Mouse (Mus musculus) forelimb bud, embryonic 11.5 days (tissue): ENCODE results near the gene Gm11492.

ENCODE experiments used
- DNase-seq: peaks from one replicate; pipeline ENCODE4 v3.0.0-alpha.2; 2012; ENCODE audit warnings: low read depth, low spot score

Gm11492 gene

GRCm38 (mm10) chr11:87566501-87566900 is at the start of gene Gm11492:
Gm11492 (plus strand) TSS chr11:87566653.
- no peak for DNase-seq

DNA sequence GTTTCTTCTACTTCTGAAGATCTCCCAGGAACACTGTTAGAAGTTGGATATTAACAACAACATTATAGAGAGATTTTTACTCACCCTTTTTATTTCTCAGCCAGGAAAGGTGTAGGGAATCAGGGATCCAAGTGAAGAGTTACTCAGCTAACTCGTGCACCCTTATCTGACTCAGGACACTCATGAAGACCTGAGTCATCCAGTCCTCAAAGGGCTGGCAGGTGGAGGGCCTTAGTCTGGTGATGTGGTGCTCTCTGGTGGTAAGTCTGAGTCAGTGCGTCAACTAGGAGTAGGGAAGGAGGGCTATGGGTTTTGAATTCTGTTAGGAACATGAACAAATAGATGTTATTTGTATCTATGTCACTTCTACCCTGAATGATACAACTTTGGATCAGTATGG is 47.2 kb upstream of the Gm11492 start:
- peak; percentile 29 for DNase-seq

GRCm38 (mm10) chr11:87523466-87523865 is 43.0 kb upstream of the Gm11492 start:
- no peak for DNase-seq

DNA sequence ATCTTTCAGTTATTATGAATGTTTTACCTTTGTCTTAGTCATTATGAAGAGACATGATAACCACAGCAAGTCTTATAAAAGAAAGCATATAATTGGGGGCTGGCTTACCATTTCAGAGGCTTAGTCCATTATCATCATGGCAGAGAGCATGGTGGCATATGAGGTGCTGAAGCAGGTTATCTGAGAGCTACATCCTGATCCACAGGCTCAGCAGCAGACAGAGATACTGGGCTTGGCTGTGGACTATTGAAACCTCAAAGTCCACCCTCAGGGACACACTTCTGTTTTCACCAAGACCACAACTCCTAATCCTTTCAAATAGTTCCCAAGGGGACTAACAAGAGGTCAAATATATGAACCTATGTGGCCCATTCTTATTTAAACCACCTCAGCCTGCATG is 42.5 kb upstream of the Gm11492 start:
- DNase-seq: no peak

DNA sequence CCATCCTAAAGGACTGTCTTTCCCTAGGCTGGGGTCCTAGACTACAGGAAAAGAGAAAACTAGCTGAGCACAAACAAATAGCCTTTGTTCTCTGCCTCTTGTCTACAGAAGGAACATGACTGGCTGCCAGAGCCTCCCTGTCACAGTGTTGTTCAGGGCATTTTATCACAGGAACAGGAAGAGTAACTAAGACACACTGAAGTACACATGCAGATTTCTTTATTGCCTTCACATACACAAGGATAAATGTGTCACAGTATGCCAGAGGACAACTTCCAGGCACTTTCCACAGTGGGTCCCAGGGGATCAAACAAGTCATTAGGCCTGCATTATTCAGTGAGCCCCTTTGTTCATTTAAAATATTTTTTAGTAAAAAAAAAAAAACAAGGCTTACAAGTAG is 41.7 kb upstream of the Gm11492 start:
- DNase-seq: no peak

DNA sequence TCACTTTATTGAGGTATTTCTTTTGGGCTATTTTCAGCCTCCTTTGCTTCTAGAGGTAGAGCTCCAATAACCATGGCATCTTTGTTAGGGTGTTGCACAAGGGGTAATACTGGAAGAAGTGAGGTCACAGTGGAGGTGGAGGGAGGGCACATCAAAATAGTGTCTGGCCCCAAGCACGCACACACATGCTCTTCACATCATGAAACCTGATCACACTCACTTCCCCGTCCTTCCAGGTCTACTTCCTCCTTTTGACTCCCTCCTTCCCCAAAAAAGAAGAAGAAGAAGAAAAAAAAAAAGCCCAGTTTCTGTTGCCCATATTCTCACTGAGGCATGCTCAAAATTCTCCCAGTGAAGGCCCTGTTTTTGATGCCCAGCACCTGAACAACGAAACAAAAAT is 39.1 kb upstream of the Gm11492 start:
- no peak for DNase-seq

DNA sequence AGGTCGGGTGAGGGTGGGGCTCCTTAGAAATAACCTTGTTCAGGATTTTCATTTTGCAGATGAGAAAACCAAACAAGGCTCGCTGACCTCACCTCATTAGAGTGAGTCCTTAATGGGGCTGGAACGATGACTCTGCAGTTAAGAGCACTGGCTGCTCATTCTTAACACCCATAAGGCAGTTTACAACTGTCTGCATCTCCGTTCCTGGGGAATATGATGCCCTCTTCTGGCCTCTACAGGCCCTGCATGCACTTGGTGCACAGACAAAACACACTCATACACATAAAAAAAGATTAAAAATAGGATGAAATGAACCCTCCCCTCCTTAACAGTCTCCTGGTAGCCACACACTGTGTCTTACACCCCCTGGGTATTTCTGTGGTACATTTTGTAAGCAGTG is 38.5 kb upstream of the Gm11492 start:
- DNase-seq: no peak

- DNase-seq: no peak
Observed at GRCm38 (mm10) chr11:87531695-87532094, 34.8 kb upstream of the Gm11492 start.

GRCm38 (mm10) chr11:87542285-87542684 is 24.2 kb upstream of the Gm11492 start:
- no peak for DNase-seq

DNA sequence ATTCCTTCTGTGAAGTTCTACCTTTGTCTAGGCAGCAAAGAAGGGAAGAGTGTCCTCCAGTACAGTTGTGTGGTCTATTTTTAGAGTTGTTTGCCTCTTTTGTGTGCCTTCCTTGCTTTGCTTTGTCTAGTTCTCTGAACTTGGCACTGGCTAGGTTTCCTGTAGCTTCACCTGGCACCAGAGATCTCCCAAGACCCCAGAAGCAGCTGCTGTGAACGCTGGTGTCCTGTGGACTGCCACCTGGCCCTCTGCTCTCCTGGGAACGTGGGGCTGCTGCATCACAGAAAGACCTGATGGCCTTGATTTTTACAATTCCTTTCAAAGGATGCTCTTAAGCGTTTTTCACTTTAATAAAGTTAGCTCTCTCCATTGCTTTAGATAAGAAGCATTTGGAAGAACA is 23.5 kb upstream of the Gm11492 start:
- DNase-seq: no peak

- no peak for DNase-seq
Observed at GRCm38 (mm10) chr11:87553342-87553741, 13.1 kb upstream of the Gm11492 start.

DNA sequence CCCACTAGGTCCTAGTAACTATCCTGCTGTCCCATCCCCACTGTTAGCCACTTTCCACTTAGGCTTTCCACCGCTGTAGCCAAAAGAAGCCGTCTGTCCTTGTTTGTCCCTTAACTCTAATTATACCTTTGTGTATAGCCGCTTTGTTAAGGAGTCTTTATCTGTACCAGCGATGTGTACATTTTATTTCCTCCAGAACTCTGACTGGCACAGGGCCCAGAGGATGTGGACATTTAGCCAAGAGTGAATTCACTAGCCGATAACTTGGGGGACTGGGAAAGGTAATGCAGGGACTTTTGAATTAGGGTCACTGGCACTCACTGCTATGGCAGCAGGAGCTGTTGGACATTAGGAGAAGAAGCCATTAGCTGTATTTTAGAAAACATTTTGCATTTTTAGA is 12.1 kb upstream of the Gm11492 start:
- no peak for DNase-seq

- DNase-seq: no peak
Observed at GRCm38 (mm10) chr11:87555106-87555703, 11.2 kb upstream of the Gm11492 start.

DNA sequence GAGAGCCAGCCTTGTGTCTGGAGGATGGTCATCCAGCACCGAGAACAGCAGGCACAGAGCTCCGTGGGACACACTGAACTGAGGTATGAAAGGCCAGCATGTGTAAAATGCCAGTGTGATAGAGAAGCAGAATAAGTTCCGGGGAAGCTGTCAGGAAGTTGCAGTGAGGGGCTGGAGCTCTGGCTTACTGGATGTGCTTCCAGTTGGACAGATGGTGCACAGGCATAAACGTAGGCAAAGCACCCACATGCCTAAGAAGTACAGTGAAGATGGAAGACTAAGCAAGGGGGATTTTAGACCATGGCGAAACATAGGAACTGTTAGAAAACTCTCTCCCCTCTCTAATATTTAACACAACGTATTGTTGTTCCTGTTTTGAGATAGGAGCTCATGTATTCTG is 5.2 kb upstream of the Gm11492 start:
- DNase-seq: no peak

- DNase-seq: no peak
Observed at GRCm38 (mm10) chr11:87568255-87568953, 2.0 kb downstream of the Gm11492 start, which contains the start of gene Sept4. Sept4 (plus strand) TSS chr11:87568903.

GRCm38 (mm10) chr11:87570743-87571142 is 4.3 kb downstream of the Gm11492 start:
- no peak for DNase-seq

DNA sequence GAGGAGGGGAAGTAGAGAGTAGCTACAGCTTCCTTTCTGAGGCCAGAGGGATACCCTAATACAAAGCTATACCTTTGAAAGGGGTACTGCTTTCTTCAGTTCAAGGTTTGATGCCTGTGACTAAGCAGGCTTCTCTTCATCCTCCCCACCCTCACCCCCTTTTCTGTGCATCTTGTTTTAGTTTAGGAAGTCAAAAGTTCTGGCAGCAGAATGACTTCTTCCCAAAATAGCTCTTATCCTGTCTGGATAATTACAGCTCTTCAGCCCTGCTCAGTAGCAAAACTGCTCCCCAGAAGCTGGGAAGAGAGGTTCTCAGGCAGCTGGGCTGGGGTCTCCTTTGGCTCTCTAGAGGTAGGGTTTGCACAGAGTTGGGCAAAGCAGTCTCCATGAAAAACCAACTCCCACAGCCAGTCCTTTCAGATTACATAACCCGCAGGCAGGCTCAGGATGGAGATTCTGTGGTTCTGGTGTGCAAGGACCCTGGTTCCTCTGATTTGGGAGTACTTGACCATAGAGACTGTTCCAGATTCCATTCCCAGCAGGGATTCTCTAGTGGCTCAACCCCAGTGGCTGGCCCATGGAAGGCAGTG is 5.0 kb downstream of the Gm11492 start:
- DNase-seq: no peak

DNA sequence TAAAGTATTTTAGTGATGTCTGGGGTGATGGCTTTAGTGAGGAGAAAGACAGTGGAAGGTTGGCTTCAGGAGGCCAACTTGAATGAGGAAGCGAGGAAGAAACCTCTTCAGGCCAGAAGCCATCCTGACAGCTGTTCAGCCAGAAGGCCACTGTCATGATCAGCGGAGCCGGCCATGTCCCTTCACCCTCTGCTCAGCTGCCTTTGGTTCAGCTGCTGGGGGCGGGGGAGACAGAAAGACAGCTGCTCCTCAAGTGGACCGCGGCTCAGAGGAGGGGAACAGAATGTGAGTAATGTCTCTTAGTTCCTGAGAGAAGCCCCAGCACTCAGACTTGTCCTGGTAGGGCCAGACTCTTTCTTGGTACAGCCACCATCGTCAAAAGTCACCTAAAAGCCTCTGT is 7.3 kb downstream of the Gm11492 start:
- DNase-seq: no peak

GRCm38 (mm10) chr11:87574520-87575180 is 8.2 kb downstream of the Gm11492 start:
- DNase-seq: no peak

DNA sequence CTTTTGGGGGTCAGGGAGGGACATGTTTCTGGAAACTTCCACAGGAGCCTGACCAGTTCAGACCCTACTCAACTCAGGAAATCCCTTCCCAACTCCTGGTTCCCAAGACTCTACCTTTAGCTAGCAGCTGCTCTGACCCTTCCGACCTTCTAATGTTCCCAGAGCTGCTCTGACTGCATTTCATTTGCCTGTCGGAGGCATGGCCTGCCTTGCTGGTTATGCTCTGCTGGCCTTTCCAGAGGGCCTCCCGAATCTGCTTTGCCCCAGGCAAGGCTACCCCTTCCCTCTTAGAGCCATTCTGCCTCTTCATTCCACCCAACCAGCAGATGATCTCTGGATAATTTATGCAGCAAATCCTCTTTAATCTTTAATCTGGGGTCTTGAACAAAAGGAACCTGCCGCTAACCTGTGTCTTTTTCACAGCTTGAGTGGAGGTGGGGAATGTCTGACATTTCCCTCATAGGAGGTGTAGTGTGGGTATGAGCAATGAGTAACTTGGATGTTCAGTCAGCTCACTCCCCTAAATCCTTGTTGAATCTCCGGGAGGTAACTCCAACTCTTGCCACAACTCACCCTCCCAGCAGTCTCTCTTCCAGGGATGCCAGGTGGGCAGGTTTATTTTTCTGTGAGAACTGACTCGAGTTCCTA is 11.3 kb downstream of the Gm11492 start:
- DNase-seq: no peak

GRCm38 (mm10) chr11:87578249-87578962 is 12.0 kb downstream of the Gm11492 start:
- DNase-seq: peak; percentile 18
